In the genomic region with DNA sequence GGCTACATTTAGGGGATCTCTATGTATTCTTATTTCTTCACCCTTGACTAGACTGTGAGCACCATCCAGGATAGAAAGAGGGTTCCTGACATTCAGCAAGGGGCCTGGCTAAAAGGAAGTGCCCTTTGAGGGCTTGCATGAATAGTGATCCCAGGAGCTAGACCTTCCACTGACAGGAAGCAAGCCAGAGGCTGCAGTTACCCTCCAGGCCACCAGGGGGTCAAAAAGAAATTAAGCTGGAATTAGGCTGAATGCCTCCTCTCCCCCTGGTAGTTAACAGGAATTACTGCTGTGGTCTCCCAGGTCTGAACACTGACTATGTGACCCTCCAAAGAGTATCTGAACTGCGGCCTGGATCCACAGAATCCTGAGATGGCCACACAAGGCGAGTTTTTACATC, we compare ENCODE assay signal across 16 mouse cellular contexts. TPM values are rescaled to one million over a fixed set of nuclear protein-coding genes. Genes with fewer than 3 reads are reported as not detected.
DNase-seq lines count a peak whose midpoint lies in the region; ATAC-seq and TF ChIP-seq lines count a peak whose summit lies in the region.
"Had no signal": no experiment of that assay in that cellular context is flagged by ENCODE, and none has a peak within 500 bp of the region (broad histone marks: within the 10 kb centered on the region; RNA-seq: fewer than 3 reads in every experiment).

No protein-coding gene starts in this region.

- H3K4me3 ChIP-seq in kidney, postnatal 0 days (replicated peaks; ENCODE audit: low read depth, low read length), result no peak overlapping the region
- H3K4me3 ChIP-seq in kidney, embryonic 15.5 days (replicated peaks), result no peak overlapping the region
- H3K4me3 ChIP-seq in E14TG2a.4 (replicated peaks; ENCODE audit: low read length), result no peak overlapping the region
- H3K4me3 ChIP-seq: heart, embryonic 10.5 days; hindbrain, embryonic 10.5 days; lung, embryonic 15.5 days; midbrain, embryonic 12.5 days; neural tube, embryonic 12.5 days had no signal

- no peaks in the 10 kb centered on the region for H3K27me3 ChIP-seq in kidney, postnatal 0 days (ENCODE audit: insufficient read depth, low read length)
- no peaks in the 10 kb centered on the region for H3K27me3 ChIP-seq in kidney, embryonic 15.5 days
- no peaks in the 10 kb centered on the region for H3K27me3 ChIP-seq in E14TG2a.4 (ENCODE audit: insufficient read depth, low read length)
- H3K27me3 ChIP-seq: lung, embryonic 15.5 days; midbrain, embryonic 12.5 days; neural tube, embryonic 12.5 days had no signal

- no peak overlapping the region for H3K4me2 ChIP-seq in kidney, postnatal 0 days (ENCODE audit: low read length)
- H3K4me2 ChIP-seq in kidney, embryonic 15.5 days, result no peak overlapping the region
- H3K4me2 ChIP-seq: lung, embryonic 15.5 days; midbrain, embryonic 12.5 days; neural tube, embryonic 12.5 days had no signal

- peak; percentile 47 for TF ChIP-seq CTCF in kidney, postnatal 0 days (IDR thresholded peaks at IDR 0.05; ENCODE audit: low read depth)
- peak; percentile 78 for TF ChIP-seq CTCF in E14TG2a.4 (conservative IDR thresholded peaks at IDR 0.05; ENCODE audit: low read length)

- 87% methylated on average over 2 of the region's 2 CpGs for WGBS in kidney, postnatal 0 days
- 94% methylated on average over 2 of the region's 2 CpGs for WGBS in kidney, embryonic 15.5 days

- peaks cover 6% of the 10 kb centered on the region; the same call in 1 of the 2 replicates for H3K4me1 ChIP-seq in kidney, postnatal 0 days (replicated peaks; ENCODE audit: insufficient read depth, low read length)
- H3K4me1 ChIP-seq in kidney, embryonic 15.5 days, result peaks cover 36% of the 10 kb centered on the region
- no peaks in the 10 kb centered on the region for H3K4me1 ChIP-seq in E14TG2a.4 (replicated peaks; ENCODE audit: low read depth, low read length)

- H3K9ac ChIP-seq in kidney, postnatal 0 days (ENCODE audit: low read depth, low read length), result no peak overlapping the region
- no peak overlapping the region for H3K9ac ChIP-seq in kidney, embryonic 15.5 days
- H3K9ac ChIP-seq: lung, embryonic 15.5 days; midbrain, embryonic 12.5 days; neural tube, embryonic 12.5 days had no signal

- DNase-seq in kidney, postnatal 0 days (ENCODE audit: low spot score), result no peak
- DNase-seq in 3T3-L1 (ENCODE audit: low read depth, low spot score), result peak; percentile 2
- peak; percentile 29 for DNase-seq in induced T-regulatory cell, adult 2 months (ENCODE audit: low read depth)
- DNase-seq in cerebellum, postnatal 4 days (ENCODE audit: low spot score in 2 of 2), result no peak
- no peak for DNase-seq in kidney, postnatal 4 days
- DNase-seq in right cerebral cortex, postnatal 10 days (ENCODE audit: low spot score in 2 of 2), result no peak
- DNase-seq: adrenal gland, adult 8-10 months; kidney, postnatal 14 days had no signal

- no peak overlapping the region for H3K27ac ChIP-seq in kidney, postnatal 0 days
- no peak overlapping the region for H3K27ac ChIP-seq in kidney, embryonic 15.5 days
- H3K27ac ChIP-seq: heart, embryonic 10.5 days; hindbrain, embryonic 10.5 days; lung, embryonic 15.5 days; midbrain, embryonic 12.5 days; neural tube, embryonic 12.5 days had no signal

- H3K9me3 ChIP-seq in kidney, postnatal 0 days (replicated peaks; ENCODE audit: low read length), result no peaks in the 10 kb centered on the region
- H3K9me3 ChIP-seq in kidney, embryonic 15.5 days (replicated peaks), result no peaks in the 10 kb centered on the region
- H3K9me3 ChIP-seq in E14TG2a.4 (ENCODE audit: low read length), result no peaks in the 10 kb centered on the region
- H3K9me3 ChIP-seq: heart, embryonic 10.5 days; hindbrain, embryonic 10.5 days; lung, embryonic 15.5 days; midbrain, embryonic 12.5 days; neural tube, embryonic 12.5 days had no signal

- no peaks in the 10 kb centered on the region for H3K36me3 ChIP-seq in kidney, postnatal 0 days (ENCODE audit: insufficient read depth, low read length)
- H3K36me3 ChIP-seq in kidney, embryonic 15.5 days, result no peaks in the 10 kb centered on the region
- H3K36me3 ChIP-seq in E14TG2a.4 (ENCODE audit: insufficient read depth, low read length), result no peaks in the 10 kb centered on the region
- H3K36me3 ChIP-seq: heart, embryonic 10.5 days; hindbrain, embryonic 10.5 days; lung, embryonic 15.5 days; midbrain, embryonic 12.5 days; neural tube, embryonic 12.5 days had no signal

- no peak for ATAC-seq in kidney, postnatal 0 days (replicated peaks; ENCODE audit: low FRiP score, low read depth)
- ATAC-seq in kidney, embryonic 15.5 days (replicated peaks; ENCODE audit: low FRiP score), result no peak

RNA-seq across cellular contexts. Expression of a gene that starts 27.7 kb away (rescaled TPM):
- polyA plus RNA-seq in kidney, postnatal 0 days (2015; fragmentation: Nextera tagmentation; extraction: Ambion mirVana), result 0.07 TPM in 1 of 2 replicates, not detected in the other
- polyA plus RNA-seq in kidney, embryonic 15.5 days (2015; fragmentation: Nextera tagmentation; extraction: Ambion mirVana), result 0.09 and 0.14 TPM in 2 replicates
- polyA plus RNA-seq: cortical plate, adult 2 months; heart, embryonic 10.5 days; hindbrain, embryonic 10.5 days; lung, embryonic 15.5 days; midbrain, embryonic 12.5 days; neural tube, embryonic 12.5 days had no signal

Comparison
In these comparisons a context has a peak if more than half of its experiments do, and no peak if none do; other contexts are left out.
1. DNase-seq: peak in 3T3-L1 (single experiment) and induced T-regulatory cell, adult 2 months (single experiment); none in kidney, postnatal 0 days (single experiment), cerebellum, postnatal 4 days (0 of 2), kidney, postnatal 4 days (0 of 2) and right cerebral cortex, postnatal 10 days (0 of 2).